Mouse (Mus musculus) hindbrain, embryonic 15.5 days (tissue): ENCODE results near the gene Ccr10. TPM values are rescaled to one million over a fixed set of nuclear protein-coding genes. Genes with fewer than 3 reads are reported as not detected.
"Not testable (repeated sequence)": the region's sequence is repeated elsewhere in the genome, so short reads cannot be mapped to it uniquely, and the experiment has no call there.

Experiments
- ATAC-seq: fragments of 200-750 bp; cut with Nextera tagmentation; 2 replicates; pipeline ENCODE4 v1.8.0; 2017; ENCODE audit warnings: low read depth, moderate number of reproducible peaks, moderate TSS enrichment; ENCODE audit not compliant: low FRiP score
- H3K27ac ChIP-seq: fragments of 300-500 bp; sonication (generic); replicated peaks from 2 replicates; pipeline ENCODE4 v1.5.1; 2015; ENCODE audit warnings: mild to moderate bottlenecking, inconsistent platforms
- H3K27me3 ChIP-seq: fragments of 300-500 bp; sonication (generic); 2 replicates; pipeline ENCODE4 v1.6.1; 2015; ENCODE audit warnings: control low read depth, inconsistent platforms
- H3K36me3 ChIP-seq: fragments of 300-500 bp; sonication (generic); 2 replicates; pipeline ENCODE4 v1.6.1; 2015; ENCODE audit warnings: control low read depth, inconsistent platforms
- H3K4me1 ChIP-seq: fragments of 300-500 bp; sonication (generic); replicated peaks from 2 replicates; pipeline ENCODE4 v1.6.1; 2015; ENCODE audit warnings: control low read depth, inconsistent platforms
- H3K4me2 ChIP-seq: fragments of 300-500 bp; sonication (generic); 2 replicates; pipeline ENCODE4 v1.6.1; 2015; ENCODE audit warnings: moderate library complexity, mild to moderate bottlenecking, inconsistent platforms
- H3K4me3 ChIP-seq: fragments of 300-500 bp; sonication (generic); 2 replicates; pipeline ENCODE4 v1.5.1; 2015; ENCODE audit warnings: mild to moderate bottlenecking, inconsistent platforms
- H3K9ac ChIP-seq: fragments of 300-500 bp; sonication (generic); 2 replicates; pipeline ENCODE4 v1.6.1; 2015; ENCODE audit warnings: inconsistent platforms
- H3K9me3 ChIP-seq: fragments of 300-500 bp; sonication (generic); 2 replicates; pipeline ENCODE4 v1.6.1; 2016; ENCODE audit warnings: control low read depth, inconsistent platforms
- WGBS: fragments of 180-500 bp; shearing (Covaris S2); methylation state at CpG from one replicate; pipeline ENCODE4 v1.1.7; 2015; 5-methylcytosine and 5-hydroxymethylcytosine counted together
- polyA plus RNA-seq: library from polyadenylated mRNA; unstranded; fragments of >200 nt; fragmentation: Nextera tagmentation; extraction: Ambion mirVana; gene quantifications from 2 replicates; pipeline ENCODE4 v1.2.1, GENCODE M21; 2015

The Ccr10 gene
- polyA plus RNA-seq, 1 experiment from 2014 or later = 0.70 TPM

GRCm38 (mm10) chr11:101141088-101141487 lies 34.2 kb downstream of the Ccr10 start:
- H3K4me3 ChIP-seq = no peak overlapping the region
- H3K4me2 ChIP-seq = no peak overlapping the region
- H3K27ac ChIP-seq = no peak overlapping the region
- H3K4me1 ChIP-seq = peaks cover 16% of the 10 kb centered on the region
- H3K27me3 ChIP-seq = no peaks in the 10 kb centered on the region
- no peak overlapping the region for H3K9ac ChIP-seq
- WGBS = 88% methylated on average over 8 of the region's 8 CpGs
- no peak for ATAC-seq
- no peaks in the 10 kb centered on the region for H3K9me3 ChIP-seq
- no peaks in the 10 kb centered on the region for H3K36me3 ChIP-seq

GRCm38 (mm10) chr11:101140164-101140819 lies 35.0 kb downstream of the Ccr10 start:
- Histone ChIP-seq H3K9me3 (no peaks in the 10 kb centered on the region), H3K4me1 (peaks cover 15% of the 10 kb centered on the region), H3K9ac (peak overlapping the region; percentile 46), H3K36me3 (no peaks in the 10 kb centered on the region), H3K27ac (peak overlapping the region; percentile 64), H3K4me3 (peak overlapping the region; percentile 27), H3K4me2 (peak overlapping the region; percentile 57), H3K27me3 (no peaks in the 10 kb centered on the region)
- 42% methylated on average over 26 of the region's 27 CpGs for WGBS
- no peak for ATAC-seq

GRCm38 (mm10) chr11:101138536-101139181 lies 36.6 kb downstream of the Ccr10 start:
- Histone ChIP-seq H3K4me1 (peaks cover 10% of the 10 kb centered on the region), H3K27me3 (no peaks in the 10 kb centered on the region), H3K9ac (no peak overlapping the region), H3K9me3 (no peaks in the 10 kb centered on the region), H3K4me2 (peak overlapping the region; percentile 40), H3K36me3 (no peaks in the 10 kb centered on the region), H3K27ac (peak overlapping the region; percentile 62), H3K4me3 (no peak overlapping the region)
- WGBS = 20% methylated on average over 15 of the region's 15 CpGs
- ATAC-seq = peak; percentile 82

DNA sequence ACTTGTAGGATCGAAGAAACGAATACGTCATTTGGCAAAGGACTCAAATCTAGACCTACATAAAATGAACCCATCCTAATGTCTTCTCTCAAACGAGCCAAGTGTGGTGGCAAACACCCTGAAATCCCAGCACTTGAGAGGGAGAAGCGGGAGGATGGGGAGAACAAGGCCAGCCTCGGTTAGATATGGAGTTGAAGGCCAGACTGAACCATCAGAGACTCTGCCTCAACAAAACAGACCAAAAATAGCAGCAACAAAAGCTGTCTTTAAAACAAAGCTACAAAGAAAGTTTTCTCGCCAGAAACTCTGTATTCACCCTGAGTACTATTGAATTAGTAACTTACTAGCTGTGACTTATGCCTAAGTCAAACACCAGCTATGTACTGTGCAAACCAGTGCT lies 38.2 kb downstream of the Ccr10 start:
- Histone ChIP-seq H3K27ac (no peak overlapping the region), H3K4me3 (no peak overlapping the region), H3K27me3 (no peaks in the 10 kb centered on the region), H3K4me1 (peaks cover 6% of the 10 kb centered on the region; the same call in 1 of the 2 replicates), H3K36me3 (no peaks in the 10 kb centered on the region), H3K9ac (no peak overlapping the region), H3K9me3 (no peaks in the 10 kb centered on the region), H3K4me2 (no peak overlapping the region)
- ATAC-seq = no peak
- WGBS = 78% methylated on average over 7 of the region's 7 CpGs

DNA sequence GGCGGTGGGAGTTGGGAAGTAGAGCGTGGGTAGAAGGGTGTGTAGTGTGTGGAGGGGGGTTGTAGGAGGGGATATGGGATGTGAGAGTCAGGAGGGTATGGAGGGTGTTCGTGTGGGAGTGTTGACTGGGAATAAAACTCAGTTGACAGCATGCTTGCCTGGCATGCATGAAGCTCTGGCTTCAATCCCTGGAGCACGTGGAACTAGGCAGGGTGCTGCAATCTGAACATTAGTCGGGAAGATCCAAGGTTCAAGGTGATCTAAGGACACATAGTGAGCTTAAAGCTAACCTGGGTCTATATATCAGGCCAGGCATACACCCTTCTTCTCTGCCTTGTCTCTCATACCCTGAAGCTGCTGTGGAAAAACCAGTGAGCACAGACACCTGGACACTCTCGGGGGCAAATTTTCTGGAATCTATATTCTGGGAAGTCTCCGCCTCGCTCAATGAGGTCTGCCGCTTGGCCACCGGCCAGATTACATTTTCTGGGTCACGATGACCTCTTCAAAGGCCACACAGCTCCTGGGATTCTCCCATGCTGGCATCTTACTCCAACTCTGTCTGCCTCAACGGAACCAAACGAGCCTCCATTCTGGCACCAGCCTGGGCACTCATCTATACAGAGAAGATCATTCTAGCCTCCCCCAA lies 40.9 kb downstream of the Ccr10 start:
- ATAC-seq = no peak
- Histone ChIP-seq H3K36me3 (no peaks in the 10 kb centered on the region), H3K27me3 (no peaks in the 10 kb centered on the region), H3K9ac (no peak overlapping the region), H3K27ac (no peak overlapping the region), H3K4me3 (no peak overlapping the region), H3K9me3 (no peaks in the 10 kb centered on the region), H3K4me1 (peaks cover 6% of the 10 kb centered on the region; the same call in 1 of the 2 replicates), H3K4me2 (no peak overlapping the region)
- 81% methylated on average over 13 of the region's 13 CpGs for WGBS

DNA sequence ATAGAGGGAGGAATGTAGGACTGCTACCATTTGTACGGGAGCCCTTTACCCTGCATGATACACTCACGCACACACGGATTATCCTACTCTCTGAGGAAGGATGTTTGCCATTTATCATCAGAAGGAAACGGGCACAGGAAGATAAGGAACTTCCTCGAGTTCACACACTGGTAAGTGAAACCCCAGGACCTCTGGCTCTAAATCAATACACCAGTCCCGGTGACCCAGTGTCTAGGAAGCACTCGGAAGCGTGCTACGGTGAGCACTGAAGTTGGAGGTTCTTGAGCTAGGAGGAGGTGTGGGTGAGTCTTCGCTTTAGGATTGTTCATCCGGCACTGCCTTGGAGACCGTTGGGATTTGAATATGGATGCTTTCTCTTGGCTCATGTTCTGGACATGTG lies 42.2 kb downstream of the Ccr10 start:
- H3K4me2 ChIP-seq = no peak overlapping the region
- H3K27me3 ChIP-seq = no peaks in the 10 kb centered on the region
- H3K27ac ChIP-seq = no peak overlapping the region
- no peak overlapping the region for H3K4me3 ChIP-seq
- no peak overlapping the region for H3K9ac ChIP-seq
- 83% methylated on average over 12 of the region's 12 CpGs for whole genome bisulfite sequencing
- no peaks in the 10 kb centered on the region for H3K4me1 ChIP-seq
- no peaks in the 10 kb centered on the region for H3K36me3 ChIP-seq
- no peaks in the 10 kb centered on the region for H3K9me3 ChIP-seq
- ATAC-seq = no peak

DNA sequence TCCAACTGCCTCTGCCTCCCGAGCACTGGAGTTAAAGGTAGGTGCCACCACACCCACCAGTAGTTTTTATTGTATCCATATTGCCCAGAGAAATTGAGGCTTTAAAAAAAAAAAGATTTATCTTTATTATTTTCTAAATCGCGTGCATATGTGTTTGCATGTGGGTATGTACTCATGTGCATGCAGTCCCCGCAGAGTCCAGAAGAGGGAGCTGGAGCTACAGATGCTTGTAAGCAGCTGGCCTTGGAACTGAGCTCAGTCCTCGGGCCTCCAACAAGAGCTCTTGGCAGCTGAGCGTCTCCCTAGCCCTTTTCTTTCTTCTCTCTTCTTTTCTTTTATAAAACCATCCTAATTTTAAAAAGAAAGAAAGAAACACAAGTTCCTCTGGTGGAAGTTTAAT lies 43.5 kb downstream of the Ccr10 start:
- H3K9ac ChIP-seq = no peak overlapping the region
- peaks cover 2% of the 10 kb centered on the region for H3K36me3 ChIP-seq
- ATAC-seq = no peak
- WGBS = 91% methylated on average over 6 of the region's 6 CpGs
- no peak overlapping the region for H3K4me3 ChIP-seq
- H3K9me3 ChIP-seq = no peaks in the 10 kb centered on the region
- H3K4me2 ChIP-seq = no peak overlapping the region
- no peak overlapping the region for H3K27ac ChIP-seq
- H3K27me3 ChIP-seq = no peaks in the 10 kb centered on the region
- H3K4me1 ChIP-seq = no peaks in the 10 kb centered on the region

- H3K27ac ChIP-seq = no peak overlapping the region
- 86% methylated on average over 2 of the region's 2 CpGs for WGBS
- H3K36me3 ChIP-seq = peaks cover 7% of the 10 kb centered on the region
- no peak overlapping the region for H3K4me2 ChIP-seq
- H3K9ac ChIP-seq = no peak overlapping the region
- ATAC-seq = no peak
- no peaks in the 10 kb centered on the region for H3K4me1 ChIP-seq
- no peaks in the 10 kb centered on the region for H3K9me3 ChIP-seq
- no peaks in the 10 kb centered on the region for H3K27me3 ChIP-seq
- H3K4me3 ChIP-seq = no peak overlapping the region
Measured at GRCm38 (mm10) chr11:101131187-101131586, 44.1 kb downstream of the Ccr10 start.

DNA sequence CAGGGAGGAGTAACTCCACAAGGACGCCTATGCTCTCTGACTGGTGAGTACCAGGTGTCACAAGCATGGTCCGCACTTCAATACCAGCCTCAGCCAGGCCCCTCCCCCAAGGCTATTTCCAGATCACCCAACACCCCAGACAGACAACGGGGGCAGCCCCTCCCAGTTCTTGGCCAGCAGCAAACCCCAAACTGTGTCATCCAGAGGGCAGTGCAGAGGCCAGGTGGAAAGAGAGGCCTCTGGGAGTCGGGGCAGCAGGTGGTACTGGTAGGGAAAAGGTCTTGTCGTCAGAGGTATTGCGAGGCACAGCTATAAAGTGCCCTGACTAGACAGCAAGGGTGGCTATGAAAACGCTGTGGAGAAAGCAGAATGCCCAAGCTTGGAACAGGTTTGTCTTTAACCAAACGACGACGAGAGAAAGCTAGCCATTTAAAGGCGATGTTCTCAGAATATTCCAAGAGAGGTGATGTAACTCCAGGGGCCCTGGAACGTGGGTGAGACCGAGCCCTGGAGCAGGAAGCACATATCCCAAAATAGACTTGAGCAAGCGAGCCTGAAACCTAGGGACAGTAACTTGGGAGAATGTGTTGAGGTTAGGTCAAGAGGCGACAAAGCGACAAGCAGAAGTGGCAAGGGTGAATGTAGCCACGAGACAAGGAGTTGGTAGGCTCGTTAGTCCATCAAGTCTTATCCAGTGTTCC lies 45.0 kb downstream of the Ccr10 start:
- Histone ChIP-seq H3K36me3 (peaks cover 14% of the 10 kb centered on the region), H3K27ac (no peak overlapping the region), H3K9ac (no peak overlapping the region), H3K27me3 (no peaks in the 10 kb centered on the region), H3K9me3 (no peaks in the 10 kb centered on the region), H3K4me2 (no peak overlapping the region), H3K4me3 (no peak overlapping the region), H3K4me1 (no peaks in the 10 kb centered on the region)
- ATAC-seq = no peak
- 56% methylated on average over 18 of the region's 18 CpGs for WGBS

GRCm38 (mm10) chr11:101128996-101129577 lies 46.2 kb downstream of the Ccr10 start:
- no peak for ATAC-seq
- H3K27ac ChIP-seq = no peak overlapping the region
- no peaks in the 10 kb centered on the region for H3K27me3 ChIP-seq
- no peaks in the 10 kb centered on the region for H3K4me1 ChIP-seq
- 87% methylated on average over 11 of the region's 11 CpGs for WGBS
- no peak overlapping the region for H3K4me2 ChIP-seq
- no peak overlapping the region for H3K4me3 ChIP-seq
- H3K9me3 ChIP-seq = no peaks in the 10 kb centered on the region
- H3K9ac ChIP-seq = no peak overlapping the region
- H3K36me3 ChIP-seq = peaks cover 14% of the 10 kb centered on the region

GRCm38 (mm10) chr11:101127075-101127474 lies 48.2 kb downstream of the Ccr10 start:
- Histone ChIP-seq H3K9me3 (no peaks in the 10 kb centered on the region), H3K4me2 (no peak overlapping the region), H3K9ac (no peak overlapping the region), H3K4me1 (no peaks in the 10 kb centered on the region), H3K27me3 (no peaks in the 10 kb centered on the region), H3K27ac (no peak overlapping the region), H3K4me3 (no peak overlapping the region), H3K36me3 (peaks cover 18% of the 10 kb centered on the region)
- ATAC-seq = no peak
- WGBS = 72% methylated on average over 1 of the region's 1 CpGs

DNA sequence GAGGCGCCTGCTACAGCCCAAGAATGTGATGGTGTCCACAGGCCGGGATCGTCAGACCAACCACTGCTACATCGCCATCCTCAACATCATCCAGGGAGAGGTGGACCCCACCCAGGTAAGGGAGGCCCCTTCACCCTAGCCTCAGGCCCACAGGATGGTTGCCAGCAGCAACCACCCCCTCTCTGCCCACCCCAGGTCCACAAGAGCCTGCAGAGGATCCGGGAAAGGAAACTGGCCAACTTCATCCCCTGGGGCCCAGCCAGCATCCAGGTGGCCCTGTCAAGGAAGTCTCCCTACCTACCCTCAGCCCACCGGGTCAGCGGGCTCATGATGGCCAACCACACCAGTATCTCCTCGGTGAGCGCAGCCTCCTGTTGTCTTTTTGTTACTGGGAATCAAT lies 50.2 kb downstream of the Ccr10 start:
- WGBS = 96% methylated on average over 8 of the region's 9 CpGs
- not testable (repeated sequence) for H3K4me2 ChIP-seq

More for the DNA sequence above, 50.2 kb downstream of the Ccr10 start:
- not testable (repeated sequence) for H3K27me3 ChIP-seq, H3K9me3 ChIP-seq, ATAC-seq, H3K9ac ChIP-seq, H3K4me3 ChIP-seq, H3K27ac ChIP-seq
- Histone ChIP-seq H3K4me1 (peaks cover 13% of the 10 kb centered on the region), H3K36me3 (peaks cover 18% of the 10 kb centered on the region)
